Mouse (Mus musculus) adrenal gland, postnatal 10 days (tissue): ENCODE data around the gene Ndufs3. TPM values are rescaled to one million over a fixed set of nuclear protein-coding genes. Genes with fewer than 3 reads are reported as not detected.
"Not testable (repeated sequence)": the region's sequence is repeated elsewhere in the genome, so short reads cannot be mapped to it uniquely, and the experiment has no call there.

Source experiments
- DNase-seq: peaks from one replicate; pipeline ENCODE4 v3.0.0; 2021; ENCODE audit warnings: mixed read lengths
- total RNA-seq, 2 experiments: library from RNA; stranded (reverse); gene quantifications; 2 replicates each; pipeline ENCODE4 v1.2.3; 2021

Gene Ndufs3
- total RNA-seq, 2 experiments from 2014 or later: 692 to 778 TPM

- DNase-seq: no peak
Measured at GRCm38 (mm10) chr2:90906721-90907120, 2.1 kb upstream of the Ndufs3 start.

GRCm38 (mm10) chr2:90904856-90905224 is 213 bp upstream of the Ndufs3 start:
- no peak for DNase-seq

- no peak for DNase-seq
Measured at GRCm38 (mm10) chr2:90903398-90903797, 1.2 kb downstream of the Ndufs3 start.

- not testable (repeated sequence) for DNase-seq
Measured at GRCm38 (mm10) chr2:90894299-90894677, 10.3 kb downstream of the Ndufs3 start.

DNA sequence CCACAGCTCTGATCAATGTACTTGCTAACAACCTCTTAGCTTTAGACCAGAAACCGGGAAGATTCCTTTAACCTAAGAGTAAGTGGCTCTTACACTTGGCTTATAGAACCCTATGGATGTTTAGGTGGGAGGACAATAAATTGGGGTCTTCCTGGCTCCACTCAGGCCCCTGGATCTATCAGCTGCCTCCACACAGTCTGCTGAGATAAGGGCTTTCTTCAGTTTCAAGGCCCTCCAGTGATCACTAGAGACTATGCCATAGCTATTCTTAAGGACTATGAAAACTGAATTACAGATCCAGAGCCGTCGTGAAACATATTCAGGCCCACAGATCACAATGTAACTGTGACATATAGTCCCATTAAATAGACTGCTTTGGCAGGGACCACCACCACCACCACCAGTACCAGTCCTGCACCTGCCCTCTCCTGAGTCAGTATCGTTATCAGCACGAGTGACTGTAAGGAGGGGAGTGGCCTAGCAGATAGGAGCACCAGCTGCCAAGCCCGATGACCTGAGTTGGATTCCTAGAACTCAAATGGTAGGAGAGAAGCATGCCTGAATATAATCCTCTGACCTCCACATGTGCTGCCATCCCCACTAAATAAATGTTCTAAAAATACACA is 10.8 kb downstream of the Ndufs3 start:
- DNase-seq: no peak

GRCm38 (mm10) chr2:90889550-90890548 is 14.8 kb downstream of the Ndufs3 start:
- peak; percentile 68 for DNase-seq

DNA sequence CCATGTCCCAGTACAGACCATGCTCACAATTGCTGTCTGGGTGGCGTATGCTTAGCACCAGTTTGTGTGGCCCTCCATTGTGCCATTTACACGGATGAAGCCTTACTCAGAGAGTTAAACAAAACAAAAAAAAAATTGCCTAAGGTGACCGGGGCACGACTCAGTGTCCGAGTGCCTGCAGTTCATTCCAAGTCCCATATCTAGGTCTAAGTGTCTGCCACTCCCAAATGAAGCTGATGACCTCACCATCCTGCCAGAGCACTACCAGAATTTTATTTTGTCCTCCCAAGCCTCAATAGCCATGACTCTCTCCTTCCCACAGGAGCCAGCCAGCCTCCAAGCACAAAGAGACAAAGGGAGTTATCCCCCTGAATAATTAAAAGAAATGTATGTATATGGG is 17.0 kb downstream of the Ndufs3 start:
- DNase-seq: no peak

DNA sequence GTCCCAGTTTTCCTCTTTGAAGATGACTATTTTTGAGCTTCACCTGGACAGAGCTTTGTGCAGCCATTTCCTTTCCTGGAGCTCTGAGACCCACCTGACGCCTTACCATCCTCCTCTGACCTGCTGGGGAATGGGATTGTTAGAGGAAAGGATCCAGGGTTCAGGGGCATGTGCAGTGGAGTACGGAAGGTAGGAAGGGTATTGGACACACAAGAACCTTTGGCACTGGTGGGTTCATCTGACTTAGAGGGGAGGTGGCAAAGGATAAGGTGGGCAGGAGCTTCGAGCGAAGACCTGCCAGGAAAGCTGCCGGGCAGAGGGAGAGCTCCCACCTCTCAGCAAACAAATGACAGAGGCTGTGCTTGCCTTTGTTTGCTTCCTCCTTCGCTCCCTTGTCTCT is 18.2 kb downstream of the Ndufs3 start:
- no peak for DNase-seq

DNA sequence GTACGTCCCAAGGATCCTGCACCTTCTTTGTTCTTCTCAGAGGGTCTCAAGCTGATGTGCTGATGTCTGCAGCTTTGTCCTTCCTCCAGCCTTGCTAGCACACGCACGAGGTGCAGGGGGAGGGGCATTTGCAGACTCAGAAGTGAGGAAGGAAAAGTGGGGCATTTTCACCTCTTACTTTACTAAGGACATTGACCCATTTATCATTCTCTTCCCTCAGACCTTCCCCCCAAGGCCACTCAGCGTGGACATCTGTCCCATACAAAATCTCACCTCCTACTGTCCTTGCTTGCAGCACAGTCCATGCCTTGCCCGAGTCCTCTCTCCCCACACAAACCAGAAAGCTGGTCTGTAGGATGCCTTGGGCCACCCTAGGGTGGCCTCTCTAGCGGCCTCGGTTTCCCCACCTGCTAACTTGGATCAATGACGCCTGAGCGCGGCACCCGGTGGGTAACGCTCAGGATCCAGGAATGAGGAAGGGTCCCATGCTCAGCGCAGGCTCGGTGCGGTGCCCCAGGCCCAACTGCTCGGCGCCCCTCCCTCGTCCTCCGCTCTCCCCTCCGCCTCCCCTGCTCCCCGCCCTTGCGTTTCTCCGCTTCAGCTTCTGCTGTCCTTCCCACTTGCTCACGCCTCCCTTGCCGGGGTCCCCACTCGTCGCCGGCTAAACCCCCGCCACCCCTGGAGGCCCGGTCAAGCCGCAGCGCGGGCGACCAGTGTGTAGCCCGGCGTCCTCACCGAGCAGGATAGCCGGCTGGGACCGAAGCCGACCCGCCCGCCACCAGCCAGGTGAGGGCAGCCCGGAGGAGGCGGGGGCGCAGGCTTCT is 19.2 kb downstream of the Ndufs3 start, which contains the start of gene C1qtnf4:
TSS of gene C1qtnf4 (plus strand) at position 643 of the 824 bp plus-strand sequence.
- peak; percentile 43 for DNase-seq

DNA sequence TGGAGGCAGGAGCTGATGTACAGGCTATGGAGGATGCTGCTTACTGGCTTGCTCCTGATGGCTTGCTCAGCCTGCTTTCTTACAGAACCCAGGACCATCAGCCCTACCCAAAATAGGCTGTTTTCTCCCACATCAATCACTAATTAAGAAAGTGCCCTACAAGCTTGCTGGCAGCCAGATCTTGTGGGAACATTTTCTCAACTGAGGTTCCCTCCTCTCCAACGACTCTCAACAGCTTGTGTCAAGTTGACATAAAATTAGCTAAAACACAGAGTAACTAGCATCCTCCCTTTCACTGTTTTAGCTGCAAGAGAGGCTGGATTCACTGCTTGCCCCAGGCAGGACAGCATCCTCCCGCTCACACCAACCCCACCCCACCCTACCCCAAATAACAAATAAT is 22.8 kb downstream of the Ndufs3 start:
- DNase-seq: no peak

DNA sequence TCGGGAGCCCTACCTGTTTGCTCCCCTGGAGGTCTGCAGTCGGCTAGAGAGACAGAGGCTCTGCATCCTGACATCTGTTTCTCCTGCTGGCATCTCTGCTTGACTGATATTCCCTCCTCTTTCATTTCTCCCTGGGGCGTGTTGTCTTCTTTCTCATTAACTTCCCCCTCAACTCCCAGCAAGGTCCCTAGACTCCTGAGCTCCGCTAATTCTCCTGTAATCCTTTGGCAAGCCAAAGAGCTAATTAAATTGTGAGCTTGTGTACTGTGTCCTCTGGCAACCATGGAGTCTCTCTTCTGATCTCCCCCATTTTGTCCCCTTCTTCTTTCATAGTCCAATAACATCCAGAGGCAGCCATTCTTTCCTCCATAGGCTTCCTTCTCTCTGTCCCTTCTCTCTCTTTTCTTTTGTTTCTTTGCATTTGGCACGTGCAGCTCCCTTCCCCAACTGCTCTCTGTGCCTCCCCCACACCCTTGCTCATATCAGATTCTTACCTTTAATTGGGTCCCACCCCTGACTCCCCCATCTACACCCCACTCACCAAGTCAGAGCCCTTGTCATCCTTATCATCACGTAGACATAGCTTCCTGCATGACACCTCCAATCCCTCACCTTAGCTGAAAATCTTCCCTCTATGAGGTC is 24.4 kb downstream of the Ndufs3 start:
- no peak for DNase-seq

DNA sequence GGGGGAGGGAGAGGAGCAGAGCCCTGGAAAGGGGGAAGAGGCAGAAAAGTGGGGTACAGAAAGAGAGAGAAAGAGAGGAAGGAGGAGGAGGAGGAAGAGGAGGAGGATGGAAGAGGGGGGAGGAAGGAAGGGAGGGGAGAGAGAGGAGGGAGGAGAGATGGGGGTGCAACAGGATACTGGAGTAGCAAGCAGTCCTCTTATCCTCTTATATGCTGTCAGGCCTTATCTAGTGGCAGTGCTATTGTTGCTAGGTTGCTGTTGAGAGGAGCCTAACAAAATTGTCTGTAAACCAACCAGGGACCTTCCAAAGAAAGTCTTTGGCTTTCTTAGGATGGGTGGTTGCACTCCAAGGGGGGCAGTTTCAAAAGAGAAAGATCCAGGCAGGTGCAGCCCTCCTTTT is 25.2 kb downstream of the Ndufs3 start:
- no peak for DNase-seq

DNA sequence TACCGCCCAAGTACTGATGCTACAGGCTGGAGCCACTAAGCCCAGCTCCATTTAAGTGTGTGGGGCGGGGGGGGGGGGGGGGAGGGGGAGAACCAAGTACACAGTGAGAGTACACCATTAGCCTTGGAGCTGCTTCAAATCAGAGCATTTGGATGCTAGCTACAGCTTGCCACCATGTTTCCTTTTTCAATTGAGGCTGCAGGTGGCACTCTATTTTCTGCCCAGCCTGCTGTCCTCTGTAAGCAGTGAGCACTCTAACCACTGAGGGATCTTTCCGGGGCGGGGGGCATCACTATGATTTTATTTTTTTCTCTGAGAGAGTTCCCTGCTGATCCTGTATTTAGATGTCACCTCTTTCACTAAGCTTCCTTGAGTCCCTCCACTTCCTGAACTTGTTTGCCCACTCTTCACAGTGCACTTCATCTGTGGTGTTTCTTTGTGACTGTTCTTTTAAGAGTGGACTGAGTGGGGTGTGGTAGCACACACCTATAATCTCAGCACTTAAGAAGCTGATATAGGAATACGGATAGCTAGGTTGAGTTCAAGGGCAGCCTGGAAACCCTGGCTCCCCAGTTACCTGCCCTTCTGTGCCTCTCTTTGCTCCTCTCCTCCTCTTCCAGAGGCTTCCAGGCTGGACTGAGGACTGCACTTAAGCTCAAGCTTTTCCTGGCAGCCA is 26.9 kb downstream of the Ndufs3 start:
- DNase-seq: no peak

- no peak for DNase-seq
Measured at GRCm38 (mm10) chr2:90875239-90875638, 29.4 kb downstream of the Ndufs3 start.

- no peak for DNase-seq
Measured at GRCm38 (mm10) chr2:90874025-90874424, 30.6 kb downstream of the Ndufs3 start.

GRCm38 (mm10) chr2:90871180-90871961 is 33.3 kb downstream of the Ndufs3 start:
- peak; percentile 61 for DNase-seq

- DNase-seq: no peak
Measured at GRCm38 (mm10) chr2:90870136-90870601, 34.5 kb downstream of the Ndufs3 start.

DNA sequence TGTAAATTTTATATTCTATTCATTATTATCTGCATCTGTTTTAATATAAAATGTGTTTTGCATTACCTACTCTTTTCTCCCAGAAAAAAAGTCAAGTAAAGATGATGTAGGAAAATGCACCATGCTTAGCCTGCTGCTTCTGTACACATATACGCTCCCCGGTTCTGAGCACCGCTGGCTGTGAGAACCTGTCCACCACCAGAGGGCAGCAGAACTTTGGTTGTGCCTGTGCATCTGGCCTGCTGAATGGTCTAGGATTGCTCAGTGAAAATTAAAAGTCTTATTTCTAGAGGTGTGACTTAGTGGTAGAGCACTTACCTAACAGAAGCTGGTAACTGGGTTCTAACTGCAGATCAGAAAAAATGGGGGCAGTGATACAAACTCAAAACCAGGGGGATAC is 38.1 kb downstream of the Ndufs3 start:
- peak; percentile 91 for DNase-seq

GRCm38 (mm10) chr2:90864184-90864583 is 40.4 kb downstream of the Ndufs3 start:
- DNase-seq: no peak

DNA sequence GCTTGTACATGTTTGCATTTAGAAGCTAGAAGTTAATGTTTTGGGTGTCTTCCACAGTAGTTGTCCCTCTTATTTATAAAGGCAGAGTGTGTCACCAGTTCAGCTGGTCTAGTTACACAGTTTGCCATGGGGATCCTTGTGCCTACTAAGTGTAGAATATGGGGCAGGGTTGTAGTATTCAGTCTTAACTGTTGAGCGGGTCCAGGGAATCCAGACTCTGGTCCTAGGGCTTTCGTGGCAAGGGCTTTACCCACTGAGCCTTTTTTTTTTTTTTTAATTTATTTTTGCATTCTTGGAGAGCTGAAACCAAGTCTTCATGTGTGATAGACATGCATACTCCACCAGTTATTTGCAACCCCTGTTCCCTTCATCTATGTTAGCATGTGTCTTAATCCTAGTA is 43.1 kb downstream of the Ndufs3 start:
- no peak for DNase-seq

- no peak for DNase-seq
Measured at GRCm38 (mm10) chr2:90850401-90850800, 54.2 kb downstream of the Ndufs3 start.
